Mouse (Mus musculus) C2C12 (cell line): Measurements from ENCODE around the gene Arhgap15. TPM values are rescaled to one million over a fixed set of nuclear protein-coding genes. Genes with fewer than 3 reads are reported as not detected.

Experiments used
- H3K27me3 ChIP-seq: one replicate; pipeline ENCODE4 v1.6.1; 2011; ENCODE audit not compliant: control insufficient read depth, insufficient read depth, insufficient read length
- H3K36me3 ChIP-seq: one replicate; pipeline ENCODE4 v1.6.1; 2011; ENCODE audit not compliant: control insufficient read depth, insufficient read depth
- H3K4me3 ChIP-seq: one replicate; pipeline ENCODE4 v1.5.1; 2011; ENCODE audit warnings: mild to moderate bottlenecking, control low read depth; ENCODE audit not compliant: poor library complexity, insufficient read depth, severe bottlenecking
- H3K79me2 ChIP-seq: one replicate; pipeline ENCODE4 v1.6.1; 2011; ENCODE audit not compliant: control insufficient read depth, insufficient read depth
- H3K79me3 ChIP-seq: one replicate; pipeline ENCODE4 v1.6.1; 2011; ENCODE audit warnings: low read depth, control low read depth
- H3ac ChIP-seq: one replicate; pipeline ENCODE3; 2011; ENCODE audit warnings: low read depth; ENCODE audit not compliant: control insufficient read depth, insufficient read length
- CEBPB ChIP-seq: IDR thresholded peaks from one replicate; pipeline ENCODE4 v1.6.1; 2011; ENCODE audit warnings: low read depth, mild to moderate bottlenecking, control low read depth, moderate library complexity
- CTCF ChIP-seq: IDR thresholded peaks from one replicate; pipeline ENCODE4 v1.5.1; 2011; ENCODE audit not compliant: control insufficient read depth, insufficient read depth, insufficient read length
- FOSL1 ChIP-seq: IDR thresholded peaks from one replicate; pipeline ENCODE4 v1.8.0; 2011; ENCODE audit warnings: mild to moderate bottlenecking, low read length; ENCODE audit not compliant: poor library complexity, insufficient read depth, severe bottlenecking
- MAX ChIP-seq: IDR thresholded peaks from one replicate; pipeline ENCODE4 v1.6.1; 2011; ENCODE audit warnings: mild to moderate bottlenecking, control low read depth
- MYOD1 ChIP-seq: IDR thresholded peaks from one replicate; pipeline ENCODE4 v1.6.1; 2011; ENCODE audit warnings: low read depth; ENCODE audit not compliant: control insufficient read depth, insufficient read length
- MYOG ChIP-seq: IDR thresholded peaks from one replicate; pipeline ENCODE4 v1.6.1; 2011; ENCODE audit not compliant: control insufficient read depth, insufficient read length; ENCODE audit errors: extremely low read depth
- USF1 ChIP-seq: IDR thresholded peaks from one replicate; pipeline ENCODE4 v1.6.1; 2011; ENCODE audit warnings: low read depth, mild to moderate bottlenecking, control low read depth, moderate library complexity
- polyA plus RNA-seq: library from polyadenylated mRNA; unstranded; fragments of >200 nt; fragmentation: generic; extraction: Trizol; gene quantifications from one replicate; pipeline ENCODE4 v1.2.1, GENCODE M21; 2012; ENCODE audit warnings: missing spikeins

Gene Arhgap15
- polyA plus RNA-seq, 1 experiment: not detected

DNA sequence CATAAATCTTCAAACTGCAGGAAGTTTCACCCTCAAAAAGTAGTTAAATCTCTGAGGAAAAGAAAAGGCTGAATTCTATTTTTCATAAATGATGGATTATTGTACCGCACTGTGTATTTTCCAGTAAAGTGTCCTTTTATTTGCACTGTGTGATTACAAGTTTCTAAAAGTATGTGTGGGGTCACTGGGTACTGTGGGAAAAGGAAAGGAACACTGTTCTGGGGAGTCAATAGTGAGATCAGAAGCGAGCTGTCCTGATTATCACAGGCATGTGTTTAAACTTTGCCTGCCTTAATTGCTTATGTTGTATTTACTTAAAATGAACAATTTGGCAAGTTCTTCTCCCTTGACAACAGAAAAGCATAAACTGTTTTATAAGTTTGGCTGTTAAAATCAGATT is 365.7 kb downstream of the Arhgap15 start:
- H3K4me3 ChIP-seq: no peak overlapping the region
- no peaks in the 10 kb centered on the region for H3K27me3 ChIP-seq
- H3K79me2 ChIP-seq: no peaks in the 10 kb centered on the region
- H3K36me3 ChIP-seq: no peaks in the 10 kb centered on the region
- H3K79me3 ChIP-seq: no peaks in the 10 kb centered on the region
- TF ChIP-seq FOSL1: no peak
- TF ChIP-seq USF1: no peak
- TF ChIP-seq MYOG: no peak
- TF ChIP-seq CEBPB: no peak
- no peak for TF ChIP-seq MAX
- TF ChIP-seq MYOD1: no peak
- TF ChIP-seq CTCF: no peak
- no peak overlapping the region for H3ac ChIP-seq

DNA sequence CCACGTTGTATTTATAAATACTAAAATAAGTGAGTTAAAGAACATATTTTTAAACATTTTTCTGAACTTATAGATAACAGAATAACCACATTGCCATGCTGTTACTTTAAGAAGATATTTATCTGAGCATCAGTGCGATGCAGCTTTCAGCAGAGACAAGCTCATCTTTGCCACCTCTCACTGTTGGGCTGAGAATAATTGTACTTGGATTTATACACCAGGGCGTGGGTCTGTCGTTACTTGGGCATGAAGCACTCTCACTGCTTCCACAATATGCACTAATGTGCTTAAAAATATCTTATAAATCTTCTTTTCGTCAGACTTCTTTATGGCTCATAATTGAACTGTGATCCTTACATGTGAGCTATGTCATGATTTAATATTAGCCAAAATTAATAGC is 372.5 kb downstream of the Arhgap15 start:
- TF ChIP-seq USF1 (no peak), MYOG (no peak), CTCF (no peak), FOSL1 (no peak)
- H3K79me2 ChIP-seq: no peaks in the 10 kb centered on the region

DNA sequence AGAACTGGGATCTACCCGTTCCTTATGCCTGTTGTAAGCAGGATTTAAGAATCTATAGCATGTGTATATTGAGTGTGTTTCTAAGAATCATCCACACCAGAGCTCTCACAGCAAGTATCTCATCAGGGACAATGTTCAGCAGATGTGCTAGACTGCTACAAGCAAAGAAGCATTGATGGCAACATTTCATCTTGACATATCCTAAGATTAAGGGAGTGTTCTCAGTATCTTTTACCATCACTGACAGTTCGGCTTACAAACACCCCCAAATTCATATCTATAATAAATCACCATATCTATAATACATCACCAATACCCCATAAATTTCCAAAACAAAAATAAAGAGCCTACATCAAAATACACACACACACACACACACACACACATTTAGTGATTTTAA is 374.6 kb downstream of the Arhgap15 start:
- TF ChIP-seq CEBPB (no peak), MYOG (no peak), MAX (no peak), MYOD1 (no peak), CTCF (no peak), FOSL1 (no peak), USF1 (no peak)
- Histone ChIP-seq H3K79me2 (no peaks in the 10 kb centered on the region), H3K36me3 (no peaks in the 10 kb centered on the region), H3ac (no peak overlapping the region), H3K4me3 (no peak overlapping the region), H3K79me3 (no peaks in the 10 kb centered on the region), H3K27me3 (no peaks in the 10 kb centered on the region)

More for the DNA sequence above, 372.5 kb downstream of the Arhgap15 start:
- no peaks in the 10 kb centered on the region for H3K27me3 ChIP-seq
- H3K4me3 ChIP-seq: no peak overlapping the region
- H3ac ChIP-seq: no peak overlapping the region
- H3K79me3 ChIP-seq: no peaks in the 10 kb centered on the region
- no peaks in the 10 kb centered on the region for H3K36me3 ChIP-seq

DNA sequence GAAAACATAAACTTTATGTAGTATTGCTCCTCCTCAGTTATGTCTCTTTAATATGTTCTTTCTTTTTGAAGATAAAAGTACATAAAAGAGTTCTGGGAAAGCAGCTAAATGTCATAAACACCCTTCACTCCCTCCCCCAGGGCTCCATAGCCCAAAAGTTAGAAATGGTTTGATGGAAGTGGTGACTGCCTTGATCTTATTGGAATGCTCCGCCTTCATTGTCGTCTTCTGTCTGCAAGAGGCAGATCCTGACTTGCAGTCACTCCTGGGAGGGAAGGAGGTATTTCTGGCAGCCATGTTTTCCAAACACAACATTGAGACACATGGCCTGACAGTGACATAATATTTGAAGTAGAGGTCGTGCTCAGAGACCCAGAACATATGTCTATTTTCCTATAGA is 375.5 kb downstream of the Arhgap15 start:
- Histone ChIP-seq H3K36me3 (no peaks in the 10 kb centered on the region), H3K27me3 (no peaks in the 10 kb centered on the region), H3K4me3 (no peak overlapping the region), H3K79me2 (no peaks in the 10 kb centered on the region), H3ac (no peak overlapping the region), H3K79me3 (no peaks in the 10 kb centered on the region)
- no peak for TF ChIP-seq CEBPB
- TF ChIP-seq MAX: no peak
- no peak for TF ChIP-seq MYOG
- TF ChIP-seq USF1: no peak
- TF ChIP-seq MYOD1: no peak
- no peak for TF ChIP-seq FOSL1
- no peak for TF ChIP-seq CTCF

DNA sequence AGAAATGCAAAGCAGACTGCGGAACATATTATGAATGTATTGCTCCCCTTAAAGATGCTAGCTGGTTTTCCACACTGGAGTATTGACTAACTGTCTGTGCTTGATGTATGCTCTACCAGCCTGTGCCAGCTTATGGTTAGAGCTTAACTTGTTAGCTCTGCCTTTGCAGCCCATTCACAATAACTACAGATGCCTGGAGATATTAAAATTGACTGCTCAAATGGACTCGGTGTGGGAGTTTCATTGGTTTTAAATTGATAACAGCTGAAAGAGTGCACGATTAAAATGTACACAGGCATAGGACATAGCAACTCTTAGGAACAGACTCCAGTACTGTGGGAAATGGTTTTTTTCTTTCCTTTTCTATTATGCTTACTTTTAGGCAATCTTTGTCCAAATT is 376.1 kb downstream of the Arhgap15 start:
- no peak overlapping the region for H3K4me3 ChIP-seq
- no peaks in the 10 kb centered on the region for H3K79me2 ChIP-seq
- H3K27me3 ChIP-seq: no peaks in the 10 kb centered on the region
- H3ac ChIP-seq: no peak overlapping the region
- H3K36me3 ChIP-seq: no peaks in the 10 kb centered on the region
- H3K79me3 ChIP-seq: no peaks in the 10 kb centered on the region
- TF ChIP-seq CEBPB: no peak
- TF ChIP-seq CTCF: no peak
- no peak for TF ChIP-seq MYOG
- no peak for TF ChIP-seq FOSL1
- no peak for TF ChIP-seq MYOD1
- no peak for TF ChIP-seq MAX
- TF ChIP-seq USF1: no peak

DNA sequence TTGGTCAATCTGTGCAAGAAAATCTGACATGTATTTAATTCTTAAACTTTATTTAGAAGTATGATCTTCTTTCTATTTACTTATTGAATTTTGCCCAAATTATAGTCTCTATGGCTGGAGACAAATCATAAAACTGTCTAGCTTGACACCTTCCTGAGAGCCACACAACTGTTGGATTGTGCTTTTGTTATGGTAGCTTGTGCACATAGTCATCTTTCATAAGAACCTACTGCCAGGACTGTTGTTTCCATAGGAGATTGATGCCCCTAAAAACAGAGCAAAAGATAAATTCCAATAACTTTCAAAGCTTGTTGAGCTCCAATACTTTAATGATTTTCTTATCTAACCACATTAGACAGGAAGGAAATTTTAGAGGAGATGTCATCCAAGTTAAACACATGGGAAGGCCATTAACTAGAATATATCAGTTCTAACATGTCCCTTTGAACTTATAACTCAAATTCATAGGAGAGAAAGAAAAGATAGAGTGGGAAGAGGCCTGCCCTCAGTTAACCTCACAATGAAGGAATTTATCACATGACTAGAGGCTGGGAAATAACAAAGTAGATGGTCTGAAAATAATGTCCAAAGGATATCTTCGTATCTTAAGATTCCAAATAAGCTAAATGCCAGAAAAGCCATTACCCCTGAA is 377.5 kb downstream of the Arhgap15 start:
- Histone ChIP-seq H3K27me3 (no peaks in the 10 kb centered on the region), H3ac (no peak overlapping the region), H3K4me3 (no peak overlapping the region), H3K79me3 (no peaks in the 10 kb centered on the region), H3K36me3 (no peaks in the 10 kb centered on the region), H3K79me2 (no peaks in the 10 kb centered on the region)
- TF ChIP-seq MYOD1 (no peak), MAX (no peak), MYOG (no peak), CEBPB (no peak), CTCF (no peak), FOSL1 (no peak), USF1 (no peak)
